Mouse (Mus musculus): ENCODE data around the gene Cd247. TPM values are rescaled to one million over a fixed set of nuclear protein-coding genes. Genes with fewer than 3 reads are reported as not detected.

Gene Cd247
- 378 TPM for total RNA-seq (2023)

GRCm38 (mm10) chr1:165788511-165788910 lies at the start of gene Cd247:
Cd247 (plus strand) TSS chr1:165788681.

DNA sequence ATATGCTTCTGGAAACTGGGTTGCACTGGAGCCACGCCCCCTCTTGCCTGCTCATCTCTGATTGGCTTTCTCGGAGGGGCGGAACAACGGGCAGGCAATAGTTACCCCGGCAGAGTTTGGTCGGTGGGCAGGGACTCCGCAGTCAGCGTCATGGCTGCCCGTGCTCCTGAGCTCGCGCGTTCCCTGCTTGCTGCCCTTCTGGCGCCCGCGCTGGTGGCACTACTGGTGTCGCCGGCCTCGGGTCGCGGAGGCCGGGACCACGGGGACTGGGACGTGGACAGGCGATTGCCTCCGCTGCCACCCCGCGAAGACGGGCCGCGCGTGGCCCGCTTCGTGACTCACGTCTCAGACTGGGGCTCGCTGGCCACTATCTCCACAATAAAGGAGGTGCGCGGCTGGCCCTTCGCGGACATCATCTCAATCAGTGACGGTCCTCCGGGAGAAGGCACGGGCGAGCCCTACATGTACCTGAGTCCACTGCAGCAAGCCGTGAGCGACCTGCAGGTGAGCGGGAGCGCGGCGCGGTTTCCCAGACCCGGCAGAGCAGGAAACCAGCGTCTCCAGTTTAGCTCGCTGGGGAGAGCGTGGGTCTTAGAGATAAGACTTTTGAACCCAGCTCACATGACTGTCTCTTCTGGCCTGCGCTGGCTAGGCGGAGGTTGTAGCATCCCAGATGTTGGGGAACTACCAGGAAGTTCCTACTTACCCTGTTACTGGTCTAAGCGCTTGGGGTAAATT lies 24.7 kb upstream of the Cd247 start, which contains the start of gene Creg1:
TSS of gene Creg1 (plus strand) at position 112 of the 738 bp plus-strand sequence.

Other genes with a start within 250 kb of the Cd247 start
- 1.8 TPM for gene Mpzl1, start 154.1 kb upstream of the Cd247 start, total RNA-seq (2023)
- gene Rcsd1, start 78.9 kb upstream of the Cd247 start, total RNA-seq (2023) = 167 TPM
- gene Creg1, start 24.9 kb upstream of the Cd247 start, total RNA-seq (2023) = 14.5 TPM
- 47.2 TPM for gene Pou2f1, start 214.0 kb downstream of the Cd247 start, total RNA-seq (2023)